Comparison of ENCODE assay signal across 13 mouse cellular contexts in genomic region chr17:12121226-12121794, GRCm38 (mm10). TPM values are rescaled to one million over a fixed set of nuclear protein-coding genes. Genes with fewer than 3 reads are reported as not detected.
DNase-seq lines count a peak whose midpoint lies in the region; ATAC-seq and TF ChIP-seq lines count a peak whose summit lies in the region.
"Had no signal": no experiment of that assay in that cellular context is flagged by ENCODE, and none has a peak within 500 bp of the region (broad histone marks: within the 10 kb centered on the region; RNA-seq: fewer than 3 reads in every experiment).

No protein-coding gene starts in this region.

- peak overlapping the region; percentile 74; the same call in 1 of the 2 replicates for H3K4me3 ChIP-seq in heart, embryonic 13.5 days
- no peak overlapping the region for H3K4me3 ChIP-seq in heart, adult 2 months
- peak overlapping the region; percentile 89 for H3K4me3 ChIP-seq in liver, embryonic 13.5 days (replicated peaks)
- H3K4me3 ChIP-seq: neural tube, embryonic 12.5 days had no signal

- TF ChIP-seq POLR2A in heart, adult 2 months (IDR thresholded peaks at IDR 0.05; ENCODE audit: insufficient read depth, low read depth, low read length) = no peak

- 85% methylated on average over 7 of the region's 7 CpGs for WGBS in heart, embryonic 13.5 days
- 94% methylated on average over 7 of the region's 7 CpGs for WGBS in heart, adult 2 months
- 84% methylated on average over 7 of the region's 7 CpGs for WGBS in liver, embryonic 13.5 days (ENCODE audit: insufficient replicate concordance)

- TF ChIP-seq EP300 in heart, adult 2 months (IDR thresholded peaks at IDR 0.05; ENCODE audit: insufficient read depth, low read depth, low read length) = no peak

- peak overlapping the region; percentile 96 for H3K4me2 ChIP-seq in heart, embryonic 13.5 days
- peak overlapping the region; percentile 99 for H3K4me2 ChIP-seq in liver, embryonic 13.5 days

- DNase-seq in heart, adult 2 months = no peak
- peak; percentile 10 for DNase-seq in 3134 (ENCODE audit: extremely low read depth, insufficient read length, low spot score)
- peak; percentile 17 for DNase-seq in NIH3T3 (ENCODE audit: low read depth)
- no peak for DNase-seq in liver, embryonic 13.5 days
- no peak for DNase-seq in cerebellum, postnatal 36 days
- no peak for DNase-seq in T-cell, adult 2 months (ENCODE audit: low spot score)
- DNase-seq: cerebellum, postnatal 14 days; gastrocnemius, postnatal 14 days; heart, postnatal 10 days had no signal

- no peaks in the 10 kb centered on the region for H3K27me3 ChIP-seq in heart, embryonic 13.5 days (replicated peaks)
- H3K27me3 ChIP-seq in heart, adult 2 months (ENCODE audit: control insufficient read depth, insufficient read depth, low read length) = no peaks in the 10 kb centered on the region
- H3K27me3 ChIP-seq in liver, embryonic 13.5 days = no peaks in the 10 kb centered on the region
- H3K27me3 ChIP-seq: neural tube, embryonic 12.5 days had no signal

- H3K36me3 ChIP-seq in heart, embryonic 13.5 days = peaks cover 26% of the 10 kb centered on the region
- H3K36me3 ChIP-seq in heart, adult 2 months (ENCODE audit: control insufficient read depth, insufficient read depth, low read length) = no peaks in the 10 kb centered on the region; the same call in 1 of the 2 replicates
- peaks cover 26% of the 10 kb centered on the region for H3K36me3 ChIP-seq in liver, embryonic 13.5 days

- TF ChIP-seq CTCF in heart, adult 2 months (IDR thresholded peaks at IDR 0.05) = no peak

- intact Hi-C loops in heart, adult 2 months (cut with DNase I) = no loop called here

- ATAC-seq in heart, embryonic 13.5 days (ENCODE audit: extremely low read depth, insufficient number of reproducible peaks, low FRiP score, low TSS enrichment) = no peak
- ATAC-seq in liver, embryonic 13.5 days (ENCODE audit: low read depth) = no peak

- H3K27ac ChIP-seq in heart, embryonic 13.5 days (replicated peaks) = no peak overlapping the region
- H3K27ac ChIP-seq in heart, adult 2 months = no peak overlapping the region
- peak overlapping the region; percentile 94 for H3K27ac ChIP-seq in liver, embryonic 13.5 days
- H3K27ac ChIP-seq: macrophage; neural tube, embryonic 12.5 days had no signal

- H3K79me2 ChIP-seq in heart, adult 2 months (replicated peaks; ENCODE audit: control insufficient read depth, insufficient read depth, low read length) = no peaks in the 10 kb centered on the region

- peaks cover 26% of the 10 kb centered on the region for H3K4me1 ChIP-seq in heart, embryonic 13.5 days
- H3K4me1 ChIP-seq in heart, adult 2 months (ENCODE audit: control insufficient read depth, insufficient read depth, low read length) = peaks cover 1% of the 10 kb centered on the region
- peaks cover 74% of the 10 kb centered on the region for H3K4me1 ChIP-seq in liver, embryonic 13.5 days (replicated peaks)

- no peak overlapping the region for H3K9ac ChIP-seq in heart, embryonic 13.5 days
- H3K9ac ChIP-seq in heart, adult 2 months (ENCODE audit: low read depth, low read length) = no peak overlapping the region
- H3K9ac ChIP-seq in liver, embryonic 13.5 days = peak overlapping the region; percentile 96
- H3K9ac ChIP-seq: neural tube, embryonic 12.5 days had no signal

- H3K9me3 ChIP-seq in heart, embryonic 13.5 days = peaks cover 6% of the 10 kb centered on the region; the same call in 1 of the 2 replicates
- H3K9me3 ChIP-seq in liver, embryonic 13.5 days (replicated peaks) = no peaks in the 10 kb centered on the region
- H3K9me3 ChIP-seq: G1E; neural tube, embryonic 12.5 days had no signal

RNA-seq across cellular contexts. Expression of gene Agpat4, which starts 2.8 kb away (rescaled TPM):
- polyA plus RNA-seq in heart, embryonic 13.5 days (2015; fragmentation: Nextera tagmentation; extraction: Ambion mirVana) = 16.8 and 16.9 TPM in 2 replicates
- 1 to 10 TPM; 4.4 to 5.3 TPM for total RNA-seq in heart, adult 2 months (2021)
- 4.8 and 5.2 TPM in 2 replicates for polyA plus RNA-seq in heart, adult 2 months (2012; rRNA removed)
- 27.3 and 28.7 TPM in 2 replicates for polyA plus RNA-seq in liver, embryonic 13.5 days (2015; fragmentation: Nextera tagmentation; extraction: Ambion mirVana)

Comparison
In these comparisons a context has a peak if more than half of its experiments do, and no peak if none do; other contexts are left out.
1. DNase-seq: peak in 3134 (single experiment) and NIH3T3 (single experiment); none in heart, adult 2 months (0 of 2), liver, embryonic 13.5 days (single experiment), cerebellum, postnatal 36 days (0 of 2) and T-cell, adult 2 months (single experiment).